Mouse (Mus musculus) cerebellum, adult 2 months (tissue): ENCODE results near the gene Cpe.

ENCODE experiments used
- CTCF ChIP-seq: fragments of 200-500 bp; IDR thresholded peaks from 2 replicates; pipeline ENCODE4 v1.5.1; 2011; ENCODE audit warnings: low read depth, mild to moderate bottlenecking, control low read depth, low read length, moderate library complexity, borderline replicate concordance; ENCODE audit not compliant: insufficient read depth
- POLR2A ChIP-seq: fragments of 200-500 bp; IDR thresholded peaks from 2 replicates; pipeline ENCODE4 v1.6.1; 2011; ENCODE audit warnings: low read length, control low read depth, borderline replicate concordance; ENCODE audit not compliant: insufficient read depth

DNA sequence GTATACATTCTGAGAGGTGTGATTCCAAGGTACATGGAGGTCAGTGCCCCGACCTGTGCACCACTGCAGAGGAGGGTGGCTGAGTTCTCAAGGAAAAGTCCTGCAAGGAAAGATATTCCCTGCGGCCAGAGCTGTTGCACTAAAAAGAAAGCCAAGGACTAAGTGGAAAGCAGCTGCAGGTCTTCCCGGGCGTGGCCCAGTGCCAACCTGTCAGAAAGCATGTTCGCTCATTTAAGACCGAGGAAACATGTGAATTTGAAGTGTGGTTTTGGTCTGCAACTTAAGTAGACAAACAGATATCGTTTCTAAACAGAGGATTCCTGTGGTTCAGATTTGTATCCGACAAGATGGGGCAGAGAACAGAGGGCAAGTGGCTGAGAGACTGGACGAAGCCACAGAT, 117.9 kb downstream of the Cpe start:
- TF ChIP-seq CTCF (no peak), POLR2A (no peak)
